Mouse (Mus musculus) cerebellum, adult 2 months (tissue): ENCODE measurements at regions not wholly inside any gene's neighbourhood (a gene's known extent, or its start where the extent isn't known, plus 50 kb on each side); places are given as distances from the start of the nearest gene placed in this dataset.

Source experiments
- CTCF ChIP-seq: fragments of 200-500 bp; IDR thresholded peaks from 2 replicates; pipeline ENCODE4 v1.5.1; 2011; ENCODE audit warnings: low read depth, mild to moderate bottlenecking, control low read depth, low read length, moderate library complexity, borderline replicate concordance; ENCODE audit not compliant: insufficient read depth
- POLR2A ChIP-seq: fragments of 200-500 bp; IDR thresholded peaks from 2 replicates; pipeline ENCODE4 v1.6.1; 2011; ENCODE audit warnings: low read length, control low read depth, borderline replicate concordance; ENCODE audit not compliant: insufficient read depth

DNA sequence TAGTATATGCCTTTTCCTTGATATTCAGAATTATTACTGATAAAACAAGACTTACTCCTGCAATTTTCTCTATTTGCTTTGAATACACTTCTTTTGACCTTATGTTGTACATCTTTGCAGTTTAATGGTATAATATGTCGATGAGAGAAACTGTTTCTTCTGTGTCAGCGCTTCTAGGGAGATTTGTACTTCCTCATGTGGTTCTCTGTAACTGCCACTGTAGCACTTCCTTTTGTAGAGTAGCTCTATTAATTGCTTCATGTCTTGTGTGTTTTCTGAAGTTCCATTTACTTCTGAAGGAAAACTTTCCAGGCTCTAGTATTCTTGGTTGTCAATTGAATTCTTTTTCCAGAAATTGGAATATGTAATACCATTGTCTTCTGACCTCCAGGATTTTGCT lies 323.2 kb downstream of the Ptprc start:
- TF ChIP-seq POLR2A (no peak), CTCF (no peak)
